Mouse (Mus musculus): ENCODE data around the gene Dbt.

DNA sequence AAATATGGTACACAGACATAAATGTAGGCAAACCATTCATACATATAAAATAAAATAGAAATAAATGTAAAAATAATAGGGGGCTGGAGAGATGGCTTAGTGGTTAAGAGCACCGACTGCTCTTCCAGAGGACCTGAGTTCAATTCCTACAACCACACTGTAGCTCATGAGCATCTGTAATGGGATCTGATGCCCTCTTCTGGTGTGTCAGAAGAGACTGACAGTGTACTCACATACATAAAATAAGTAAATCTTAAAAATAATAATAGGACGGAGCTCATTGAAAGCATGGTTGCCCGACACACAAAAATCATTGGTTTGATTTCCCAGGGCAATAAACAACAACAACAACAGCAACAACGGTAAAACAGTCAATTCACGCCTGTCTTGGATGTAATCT is 21.9 kb upstream of the Dbt start:
- TF ChIP-seq CTCF (IDR thresholded peaks at IDR 0.05; ENCODE audit: low read depth), result no peak
- TF ChIP-seq EP300 (IDR thresholded peaks at IDR 0.05; ENCODE audit: low read depth), result no peak

Data from liver, embryonic 14.5 days (tissue).